Mouse (Mus musculus) urinary bladder, postnatal 14 days (tissue): ENCODE data around the gene Vps35l.
A peak's percentile ranks its signal among the peaks of the same experiment; 100 is the strongest.

Source experiments
- DNase-seq: peaks from one replicate; pipeline ENCODE4 v3.0.0; 2021; ENCODE audit warnings: low spot score

Gene Vps35l

GRCm38 (mm10) chr7:118821356-118821755 lies 81.3 kb downstream of the Vps35l start:
- no peak for DNase-seq

- no peak for DNase-seq
Observed at GRCm38 (mm10) chr7:118821887-118822556, 82.0 kb downstream of the Vps35l start.

- no peak for DNase-seq
Observed at GRCm38 (mm10) chr7:118824451-118824850, 84.4 kb downstream of the Vps35l start.

- DNase-seq, result no peak
Observed at GRCm38 (mm10) chr7:118827975-118828416, 88.0 kb downstream of the Vps35l start.

GRCm38 (mm10) chr7:118837901-118838300 lies 97.9 kb downstream of the Vps35l start:
- no peak for DNase-seq

GRCm38 (mm10) chr7:118841030-118841745 lies 101.2 kb downstream of the Vps35l start:
- DNase-seq, result no peak

- no peak for DNase-seq
Observed at GRCm38 (mm10) chr7:118841796-118842195, 101.8 kb downstream of the Vps35l start.

GRCm38 (mm10) chr7:118842938-118843337 lies 102.9 kb downstream of the Vps35l start:
- DNase-seq, result no peak

GRCm38 (mm10) chr7:118845141-118845540 lies 105.1 kb downstream of the Vps35l start:
- DNase-seq, result peak; percentile 60

- no peak for DNase-seq
Observed at GRCm38 (mm10) chr7:118846329-118846728, 106.3 kb downstream of the Vps35l start.

- peak; percentile 76 for DNase-seq
Observed at GRCm38 (mm10) chr7:118848796-118849195, 108.8 kb downstream of the Vps35l start.

- DNase-seq, result peak; percentile 9
Observed at GRCm38 (mm10) chr7:118849543-118850250, 109.7 kb downstream of the Vps35l start.

- DNase-seq, result peak; percentile 52
Observed at GRCm38 (mm10) chr7:118850676-118851290, 110.8 kb downstream of the Vps35l start.

GRCm38 (mm10) chr7:118851571-118851970 lies 111.5 kb downstream of the Vps35l start:
- DNase-seq, result peak; percentile 37

GRCm38 (mm10) chr7:118852611-118853010 lies 112.6 kb downstream of the Vps35l start:
- DNase-seq, result no peak

- DNase-seq, result no peak
Observed at GRCm38 (mm10) chr7:118854606-118855005, 114.6 kb downstream of the Vps35l start.

GRCm38 (mm10) chr7:118855171-118855876 lies 115.3 kb downstream of the Vps35l start, which contains the start of gene Iqck:
TSS of gene Iqck (plus strand) at chr7:118855752.
- DNase-seq, result peak; percentile 94

GRCm38 (mm10) chr7:118855877-118856304 lies 115.9 kb downstream of the Vps35l start, which contains the start of gene Knop1:
TSS of gene Knop1 (minus strand) at chr7:118856254.
- no peak for DNase-seq

- no peak for DNase-seq
Observed at GRCm38 (mm10) chr7:118858640-118859039, 118.6 kb downstream of the Vps35l start.

GRCm38 (mm10) chr7:118865362-118865761 lies 125.3 kb downstream of the Vps35l start:
- DNase-seq, result no peak

- DNase-seq, result no peak
Observed at GRCm38 (mm10) chr7:118879466-118880029, 139.5 kb downstream of the Vps35l start.
